Mouse (Mus musculus) hindbrain, embryonic 10.5 days (tissue): ENCODE results near the gene AK157302. TPM values are rescaled to one million over a fixed set of nuclear protein-coding genes. Genes with fewer than 3 reads are reported as not detected.
"Not testable (repeated sequence)": the region's sequence is repeated elsewhere in the genome, so short reads cannot be mapped to it uniquely, and the experiment has no call there.

Experiments
- DNase-seq: peaks from one replicate; pipeline ENCODE4 v3.0.0-alpha.2; 2017; ENCODE audit warnings: low spot score
- H3K27ac ChIP-seq: fragments of 300-500 bp; sonication (generic); 2 replicates; pipeline ENCODE4 v1.5.1; 2016; ENCODE audit warnings: mild to moderate bottlenecking, moderate library complexity
- H3K27me3 ChIP-seq: fragments of 300-500 bp; sonication (generic); 2 replicates; pipeline ENCODE4 v1.6.1; 2016; ENCODE audit warnings: mild to moderate bottlenecking; ENCODE audit not compliant: poor library complexity, insufficient read depth, severe bottlenecking
- H3K36me3 ChIP-seq: fragments of 300-500 bp; sonication (generic); 2 replicates; pipeline ENCODE4 v1.6.1; 2016; ENCODE audit warnings: mild to moderate bottlenecking, moderate library complexity
- H3K4me1 ChIP-seq: fragments of 300-500 bp; sonication (generic); replicated peaks from 2 replicates; pipeline ENCODE4 v1.6.1; 2016; ENCODE audit warnings: mild to moderate bottlenecking
- H3K4me3 ChIP-seq: fragments of 300-500 bp; sonication (generic); 2 replicates; pipeline ENCODE4 v1.5.1; 2016; ENCODE audit warnings: mild to moderate bottlenecking, moderate library complexity
- H3K9me3 ChIP-seq: fragments of 300-500 bp; sonication (generic); 2 replicates; pipeline ENCODE4 v1.6.1; 2016; ENCODE audit warnings: mild to moderate bottlenecking, moderate library complexity
- WGBS: fragments of 180-500 bp; shearing (Covaris S2); methylation state at CpG from one replicate; pipeline ENCODE4 v1.1.7; 2016; 5-methylcytosine and 5-hydroxymethylcytosine counted together
- polyA plus RNA-seq: library from polyadenylated mRNA; unstranded; fragments of >200 nt; fragmentation: Nextera tagmentation; extraction: Ambion mirVana; gene quantifications from 2 replicates; pipeline ENCODE4 v1.2.1, GENCODE M21; 2016

AK157302 gene
- 0.16 and 0.39 TPM in 2 replicates for polyA plus RNA-seq

DNA sequence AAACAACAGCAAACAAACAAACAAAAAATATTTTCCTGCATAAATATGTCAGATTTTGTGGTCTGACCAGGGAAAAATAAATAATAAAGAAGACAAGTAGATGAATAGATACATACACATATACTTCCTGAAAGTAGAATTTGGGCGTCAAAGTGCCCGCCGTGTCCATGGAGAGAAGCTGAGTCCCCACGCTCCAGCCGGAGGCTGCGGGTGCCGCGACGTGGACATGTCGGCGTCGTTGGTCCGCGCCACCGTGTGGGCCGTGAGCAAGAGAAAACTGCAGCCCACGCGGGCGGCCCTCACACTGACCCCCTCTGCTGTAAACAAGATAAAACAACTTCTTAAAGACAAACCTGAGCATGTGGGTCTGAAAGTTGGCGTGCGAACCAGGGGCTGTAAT lies at the start of gene AK157302:
AK157302 (plus strand) TSS at position 144 of the 400 bp plus-strand sequence.
- Histone ChIP-seq H3K9me3 (no peaks in the 10 kb centered on the region), H3K27me3 (no peaks in the 10 kb centered on the region), H3K36me3 (no peaks in the 10 kb centered on the region), H3K4me3 (no peak within 1 kb of the TSS), H3K4me1 (no peaks in the 10 kb centered on the region), H3K27ac (no peak within 1 kb of the TSS)
- WGBS: 93% methylated on average over 21 of the region's 21 CpGs
- no peak for DNase-seq

DNA sequence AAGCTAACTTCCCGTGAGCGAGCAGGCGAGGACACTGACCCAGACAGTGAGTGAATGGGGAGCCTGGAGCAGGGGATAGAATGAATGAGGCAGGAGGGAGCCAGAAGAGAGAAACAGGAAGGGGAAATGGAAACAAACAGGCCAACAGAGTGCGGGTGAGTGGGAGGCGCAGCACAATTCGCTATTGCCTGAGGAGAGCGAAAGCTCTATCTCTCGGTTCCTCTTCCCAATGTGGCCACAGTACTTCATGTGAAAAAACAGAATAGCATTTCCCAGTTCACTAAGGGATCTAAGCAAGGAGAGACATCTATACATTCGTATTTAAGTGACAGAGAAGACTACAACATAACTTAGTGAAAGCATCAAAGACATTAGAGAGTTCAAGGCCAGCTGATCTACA lies 48.2 kb upstream of the AK157302 start:
- H3K27ac ChIP-seq: no peak overlapping the region
- H3K27me3 ChIP-seq: no peaks in the 10 kb centered on the region
- DNase-seq: no peak
- H3K4me1 ChIP-seq: peaks cover under 1% of the 10 kb centered on the region; the same call in 1 of the 2 replicates
- 93% methylated on average over 9 of the region's 9 CpGs for WGBS
- H3K36me3 ChIP-seq: peaks cover 72% of the 10 kb centered on the region
- H3K9me3 ChIP-seq: no peaks in the 10 kb centered on the region
- no peak overlapping the region for H3K4me3 ChIP-seq

DNA sequence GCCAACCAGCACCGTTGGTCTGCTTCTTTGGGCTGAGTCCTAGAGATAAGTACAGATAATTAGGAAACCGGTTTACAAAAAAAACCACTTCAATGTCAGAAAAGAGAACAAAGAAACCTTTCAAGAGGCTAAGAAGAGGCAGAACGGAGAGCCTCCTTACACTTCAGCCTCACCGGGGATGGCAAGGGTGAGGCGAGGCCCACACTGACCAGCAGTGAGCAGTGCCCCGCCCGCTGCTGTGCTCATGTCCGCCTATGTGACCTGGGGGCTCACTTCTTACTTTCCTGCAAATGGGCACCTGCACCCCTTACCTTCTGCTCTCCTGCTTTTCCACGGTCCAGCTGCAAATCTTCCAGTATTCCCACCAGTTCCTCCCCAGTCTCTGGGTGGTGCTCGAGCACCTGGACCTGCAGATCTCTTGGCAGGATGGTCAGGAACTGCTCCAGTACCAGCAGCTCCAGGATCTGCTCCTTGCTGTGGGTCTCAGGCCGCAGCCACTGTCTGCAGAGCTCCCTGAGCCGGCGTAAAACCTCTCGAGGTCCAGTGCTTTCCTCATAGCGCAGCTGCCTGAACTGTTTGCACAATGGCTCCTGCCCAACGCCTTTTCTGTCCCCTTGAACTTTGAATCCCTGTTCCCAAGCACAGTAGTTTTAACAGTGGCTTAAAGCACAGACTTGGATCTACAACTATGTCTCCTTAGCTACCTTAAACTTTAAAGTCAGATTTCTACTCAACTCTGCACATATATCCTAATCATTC lies 47.0 kb upstream of the AK157302 start:
- Histone ChIP-seq H3K27me3 (no peaks in the 10 kb centered on the region), H3K4me3 (no peak overlapping the region), H3K4me1 (peaks cover 12% of the 10 kb centered on the region), H3K36me3 (peaks cover 70% of the 10 kb centered on the region), H3K9me3 (no peaks in the 10 kb centered on the region), H3K27ac (no peak overlapping the region)
- no peak for DNase-seq
- WGBS: 81% methylated on average over 16 of the region's 16 CpGs

GRCm38 (mm10) chr13:21453042-21453441 lies 42.0 kb upstream of the AK157302 start:
- H3K9me3 ChIP-seq: no peaks in the 10 kb centered on the region
- peaks cover 19% of the 10 kb centered on the region for H3K4me1 ChIP-seq
- peak overlapping the region; percentile 82 for H3K4me3 ChIP-seq
- peaks cover 20% of the 10 kb centered on the region for H3K36me3 ChIP-seq
- H3K27ac ChIP-seq: peak overlapping the region; percentile 91
- H3K27me3 ChIP-seq: peaks cover 5% of the 10 kb centered on the region; the same call in 1 of the 2 replicates
- 5% methylated on average over 13 of the region's 13 CpGs for WGBS
- DNase-seq: peak; percentile 9

DNA sequence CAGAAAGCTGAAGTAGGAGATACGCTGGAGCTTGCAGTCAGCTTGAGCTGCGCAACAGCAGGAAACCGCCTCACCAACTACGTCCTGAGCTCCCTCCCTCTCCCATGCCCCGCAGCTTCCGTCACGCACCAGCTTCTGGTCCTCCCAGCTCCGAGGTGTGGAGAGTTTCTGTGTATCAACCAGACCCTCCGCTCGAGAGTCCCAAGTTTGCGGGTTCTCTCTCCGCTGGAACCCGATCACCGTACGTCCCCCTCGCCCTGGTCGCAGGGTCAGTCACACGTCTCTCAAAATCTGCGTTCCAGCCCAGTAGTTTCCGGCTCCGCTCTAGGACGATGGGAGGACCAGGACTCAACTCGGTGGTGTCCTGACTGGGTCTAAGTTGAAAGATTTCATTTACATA lies 41.6 kb upstream of the AK157302 start, which contains the start of gene Zscan26:
Zscan26 (minus strand) TSS at position 282 of the 400 bp plus-strand sequence.
- peak; percentile 88 for DNase-seq
- Histone ChIP-seq H3K4me3 (peak within 1 kb of the TSS; percentile 82), H3K27me3 (peaks cover 5% of the 10 kb centered on the region; the same call in 1 of the 2 replicates), H3K27ac (peak within 1 kb of the TSS; percentile 91), H3K4me1 (peaks cover 19% of the 10 kb centered on the region), H3K36me3 (peaks cover 16% of the 10 kb centered on the region), H3K9me3 (no peaks in the 10 kb centered on the region)
- WGBS: under 1% methylated on average over 23 of the region's 23 CpGs

DNA sequence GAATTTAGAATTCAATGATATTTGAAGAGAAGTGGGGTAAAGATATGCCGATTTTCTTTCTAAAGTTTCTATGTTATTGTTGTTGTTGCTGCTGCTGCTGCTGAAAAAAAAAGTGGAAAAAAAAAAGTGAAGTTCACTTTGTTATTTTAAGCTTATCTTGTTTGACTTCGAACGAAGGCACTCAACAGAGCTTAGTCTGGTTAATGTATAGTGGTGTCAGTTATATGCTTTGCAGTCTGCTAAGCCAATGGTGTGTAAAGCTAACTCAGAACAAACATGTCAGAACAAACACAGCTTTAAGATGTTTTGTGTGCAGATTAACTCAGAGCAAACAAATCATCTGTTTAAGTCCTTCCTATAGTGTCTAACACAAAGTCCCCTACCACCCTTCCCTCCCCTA lies 40.9 kb upstream of the AK157302 start:
- peaks cover 5% of the 10 kb centered on the region; the same call in 1 of the 2 replicates for H3K27me3 ChIP-seq
- H3K9me3 ChIP-seq: no peaks in the 10 kb centered on the region
- 88% methylated on average over 3 of the region's 3 CpGs for WGBS
- no peak for DNase-seq
- H3K36me3 ChIP-seq: peaks cover 9% of the 10 kb centered on the region; the same call in 1 of the 2 replicates
- peaks cover 19% of the 10 kb centered on the region for H3K4me1 ChIP-seq
- no peak overlapping the region for H3K27ac ChIP-seq
- peak overlapping the region; percentile 82; the same call in 1 of the 2 replicates for H3K4me3 ChIP-seq

DNA sequence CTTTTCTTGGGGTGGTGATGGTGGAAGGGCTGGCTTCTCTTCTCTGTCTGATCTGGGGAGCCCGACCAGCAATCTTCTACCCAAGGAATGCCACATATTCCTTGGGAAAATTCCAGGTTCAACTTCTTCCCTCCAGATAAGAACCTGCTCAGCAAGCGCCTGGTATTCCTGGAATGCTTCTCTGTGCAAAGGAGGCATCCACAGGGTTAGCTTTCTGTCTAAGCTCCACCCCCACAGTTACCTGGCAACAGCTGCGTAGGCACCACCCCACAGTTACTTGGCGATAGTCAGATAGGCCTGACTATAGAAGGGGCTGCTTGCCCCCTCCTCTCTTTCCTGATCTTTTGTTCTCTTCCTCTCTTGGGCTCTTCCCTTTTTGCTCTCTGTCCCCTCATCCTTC lies 38.7 kb upstream of the AK157302 start:
- WGBS: 15% methylated on average over 4 of the region's 4 CpGs
- H3K36me3 ChIP-seq: 0 out of 2 replicates have a peak, but pooled peaks cover 3% of the 10 kb centered on the region

DNA sequence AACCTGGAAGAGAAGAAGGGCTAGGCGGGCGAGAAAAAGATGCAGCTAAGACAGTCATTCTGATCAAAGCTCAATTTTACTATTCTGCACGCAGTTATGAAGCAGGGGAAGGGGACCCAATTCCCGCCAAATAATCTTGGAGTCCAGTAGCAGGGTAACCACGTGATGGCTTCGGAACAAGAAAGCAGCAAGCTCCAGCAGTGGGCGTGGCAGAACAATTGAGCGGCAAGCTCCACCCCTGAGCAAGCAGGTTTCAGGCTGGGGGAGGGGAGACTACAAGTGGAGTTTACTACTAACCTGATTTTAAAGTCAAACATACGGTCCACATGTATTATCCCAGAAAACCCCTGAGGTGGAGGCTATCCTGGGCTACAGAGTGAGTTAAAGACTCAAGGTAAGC lies 32.5 kb upstream of the AK157302 start:
- 51% methylated on average over 9 of the region's 9 CpGs for WGBS
- H3K9me3 ChIP-seq, DNase-seq, H3K4me3 ChIP-seq, H3K36me3 ChIP-seq, H3K27ac ChIP-seq, H3K4me1 ChIP-seq, H3K27me3 ChIP-seq: not testable (repeated sequence)

More for the DNA sequence above, 38.7 kb upstream of the AK157302 start:
- Histone ChIP-seq H3K4me1 (peaks cover 19% of the 10 kb centered on the region), H3K9me3 (no peaks in the 10 kb centered on the region), H3K27me3 (peaks cover 5% of the 10 kb centered on the region; the same call in 1 of the 2 replicates), H3K4me3 (no peak overlapping the region), H3K27ac (no peak overlapping the region)
- peak; percentile 15 for DNase-seq

- H3K4me1 ChIP-seq: peaks cover 10% of the 10 kb centered on the region; the same call in 1 of the 2 replicates
- H3K27ac ChIP-seq: no peak overlapping the region
- peaks cover 30% of the 10 kb centered on the region for H3K27me3 ChIP-seq
- H3K36me3 ChIP-seq: no peaks in the 10 kb centered on the region
- no peak for DNase-seq
- H3K4me3 ChIP-seq: no peak overlapping the region
- WGBS: 86% methylated on average over 10 of the region's 10 CpGs
- 0 out of 2 replicates have a peak, but pooled peaks cover 4% of the 10 kb centered on the region for H3K9me3 ChIP-seq
These were observed 27.7 kb upstream of the AK157302 start for GRCm38 (mm10) chr13:21467336-21467735.

- WGBS: under 1% methylated on average over 54 of the region's 54 CpGs
- DNase-seq: peak; percentile 89
- peak within 1 kb of the TSS; percentile 63 for H3K4me3 ChIP-seq
- no peaks in the 10 kb centered on the region for H3K36me3 ChIP-seq
- peaks cover 30% of the 10 kb centered on the region for H3K27me3 ChIP-seq
- peaks cover 16% of the 10 kb centered on the region; the same call in 1 of the 2 replicates for H3K4me1 ChIP-seq
- 0 out of 2 replicates have a peak, but pooled peaks cover 4% of the 10 kb centered on the region for H3K9me3 ChIP-seq
- peak within 1 kb of the TSS; percentile 87 for H3K27ac ChIP-seq
These were observed 26.7 kb upstream of the AK157302 start, which contains the start of gene Nkapl for GRCm38 (mm10) chr13:21468061-21469019. Gene Nkapl (minus strand): TSS chr13:21468509.

DNA sequence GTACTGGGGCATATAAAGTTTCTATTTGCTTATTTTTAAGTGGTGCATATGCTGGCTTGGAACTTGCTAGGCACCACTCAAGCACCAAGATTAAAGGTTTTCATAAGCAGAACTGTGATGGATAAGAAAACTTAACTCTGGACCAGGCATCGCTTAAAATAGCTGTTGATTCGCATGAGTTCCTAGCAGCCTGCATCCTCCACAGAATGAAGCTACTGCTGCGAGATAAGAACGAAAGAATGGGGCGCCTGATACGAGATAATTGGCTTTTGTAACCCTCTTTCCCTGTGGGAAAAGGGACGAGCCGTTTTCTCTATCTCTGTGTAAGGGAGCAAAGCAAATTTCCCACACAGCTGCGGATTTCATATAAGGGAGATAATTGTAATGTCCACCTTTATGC lies 25.9 kb upstream of the AK157302 start:
- WGBS: 23% methylated on average over 9 of the region's 9 CpGs
- Histone ChIP-seq H3K36me3 (no peaks in the 10 kb centered on the region), H3K9me3 (0 out of 2 replicates have a peak, but pooled peaks cover 4% of the 10 kb centered on the region), H3K27me3 (peaks cover 30% of the 10 kb centered on the region), H3K4me1 (peaks cover 16% of the 10 kb centered on the region; the same call in 1 of the 2 replicates), H3K4me3 (peak overlapping the region; percentile 63; the same call in 1 of the 2 replicates), H3K27ac (no peak overlapping the region)
- DNase-seq: no peak

DNA sequence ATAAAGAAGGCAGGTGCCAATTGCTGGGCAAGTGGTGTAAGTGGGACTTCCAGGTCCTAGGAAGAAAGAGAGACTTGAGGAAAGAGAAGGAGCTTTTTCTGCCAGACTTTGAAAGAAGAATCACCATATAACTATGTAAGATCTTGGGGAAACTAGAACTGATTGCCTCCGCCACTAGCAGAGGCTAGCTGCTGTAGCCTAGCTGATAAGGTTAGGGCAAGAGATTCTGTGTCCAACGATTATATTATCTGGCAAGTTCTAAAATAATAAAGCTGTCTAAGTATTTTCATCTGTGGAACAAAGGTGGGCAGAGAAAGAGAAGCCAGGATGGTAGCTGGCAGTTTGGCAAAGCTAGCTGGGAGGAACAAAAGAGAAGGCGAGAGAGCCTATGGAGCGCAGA lies 22.6 kb upstream of the AK157302 start:
- no peak for DNase-seq
- Histone ChIP-seq H3K9me3 (0 out of 2 replicates have a peak, but pooled peaks cover 1% of the 10 kb centered on the region), H3K4me1 (peaks cover 16% of the 10 kb centered on the region; the same call in 1 of the 2 replicates), H3K4me3 (no peak overlapping the region), H3K27me3 (peaks cover 28% of the 10 kb centered on the region), H3K27ac (no peak overlapping the region), H3K36me3 (no peaks in the 10 kb centered on the region)
- 25% methylated on average over 4 of the region's 4 CpGs for WGBS
